Mouse (Mus musculus) layer of hippocampus, adult 8-10 months (tissue): Measurements from ENCODE around the gene Agtr1a. TPM values are rescaled to one million over a fixed set of nuclear protein-coding genes. Genes with fewer than 3 reads are reported as not detected.

Experiments
- DNase-seq, 2 experiments: peaks; one replicate each; pipeline ENCODE4 v3.0.0; 2022; ENCODE audit warnings: low spot score in 2 of 2
- total RNA-seq, 4 experiments: library from RNA; stranded (reverse); gene quantifications; 2 replicates each; pipeline ENCODE4 v1.2.4; 2022

Agtr1a gene
- total RNA-seq, 4 experiments from 2014 or later = 1.1 to 2.6 (median 1.6) TPM

- no peak for DNase-seq
Observed at GRCm38 (mm10) chr13:30362048-30362447, 25.8 kb downstream of the Agtr1a start.

DNA sequence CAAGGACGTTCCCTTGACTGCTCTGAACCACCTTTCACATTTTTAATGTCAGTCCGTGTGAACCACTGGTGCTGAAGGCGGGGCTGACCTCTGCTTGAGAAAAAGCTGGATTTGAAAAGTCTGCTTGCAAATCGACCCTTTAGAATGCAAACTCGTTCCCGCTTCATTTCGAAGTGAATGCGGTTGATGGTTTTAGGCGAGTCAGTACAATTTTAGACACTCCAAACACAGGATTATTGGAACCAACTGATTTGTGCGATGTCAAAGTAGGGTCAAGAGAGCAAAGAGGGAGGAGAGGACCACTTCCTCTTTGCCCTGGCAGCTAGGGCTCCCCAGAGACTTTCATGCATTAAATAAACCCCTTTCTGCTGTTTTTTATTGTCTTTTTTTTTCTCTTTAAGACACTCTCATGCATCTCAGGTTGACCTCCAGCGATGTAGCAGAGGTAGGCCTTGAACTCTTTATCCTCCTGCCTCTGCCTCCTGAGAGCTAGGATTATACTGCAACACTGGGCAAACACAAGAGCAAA lies 27.9 kb downstream of the Agtr1a start:
- no peak for DNase-seq

- no peak for DNase-seq
Observed at GRCm38 (mm10) chr13:30364780-30365179, 28.5 kb downstream of the Agtr1a start.

GRCm38 (mm10) chr13:30365378-30365777 lies 29.1 kb downstream of the Agtr1a start:
- no peak for DNase-seq

DNA sequence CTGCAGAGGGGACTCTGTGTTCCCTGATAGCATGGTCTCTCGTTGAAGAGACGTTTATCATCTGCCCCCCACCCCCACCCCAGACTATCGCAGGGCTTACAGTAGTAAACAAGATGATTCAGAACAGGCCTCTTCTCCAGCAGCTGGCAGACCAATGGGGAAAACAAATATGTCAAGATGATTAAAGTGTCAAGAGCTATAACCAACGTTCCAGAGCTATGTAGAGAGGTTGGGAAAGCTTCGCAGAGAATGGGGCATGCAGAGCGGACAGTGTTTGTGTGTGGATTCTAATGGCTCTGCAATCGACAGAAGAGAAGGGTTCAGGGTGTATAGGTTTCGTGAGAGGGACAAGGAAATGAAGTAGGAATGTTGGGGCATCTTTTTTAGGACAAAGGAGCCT lies 31.9 kb downstream of the Agtr1a start:
- DNase-seq = no peak

GRCm38 (mm10) chr13:30368746-30369145 lies 32.5 kb downstream of the Agtr1a start:
- DNase-seq = no peak

DNA sequence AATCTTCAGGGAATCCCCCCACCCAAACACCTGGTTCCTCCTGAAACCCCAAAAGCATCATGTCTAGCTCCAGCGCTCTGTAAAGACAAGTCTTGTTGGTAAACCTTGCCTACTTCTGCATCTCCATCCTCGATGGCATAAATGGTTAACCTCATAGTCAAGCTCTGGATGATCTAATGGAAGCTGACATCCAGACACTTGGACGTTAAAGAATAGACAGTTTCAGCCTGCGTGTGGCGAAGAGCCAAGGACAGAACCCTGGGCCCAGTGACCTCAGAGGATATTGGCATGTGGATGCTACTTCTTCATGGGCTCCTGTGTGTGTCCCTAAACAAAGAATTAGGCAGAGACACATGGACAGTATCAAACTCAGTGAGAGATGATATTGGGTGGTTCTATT lies 42.6 kb downstream of the Agtr1a start:
- DNase-seq = no peak

- no peak for DNase-seq
Observed at GRCm38 (mm10) chr13:30385183-30385582, 48.9 kb downstream of the Agtr1a start.

- DNase-seq = no peak
Observed at GRCm38 (mm10) chr13:30394123-30394522, 57.9 kb downstream of the Agtr1a start.

DNA sequence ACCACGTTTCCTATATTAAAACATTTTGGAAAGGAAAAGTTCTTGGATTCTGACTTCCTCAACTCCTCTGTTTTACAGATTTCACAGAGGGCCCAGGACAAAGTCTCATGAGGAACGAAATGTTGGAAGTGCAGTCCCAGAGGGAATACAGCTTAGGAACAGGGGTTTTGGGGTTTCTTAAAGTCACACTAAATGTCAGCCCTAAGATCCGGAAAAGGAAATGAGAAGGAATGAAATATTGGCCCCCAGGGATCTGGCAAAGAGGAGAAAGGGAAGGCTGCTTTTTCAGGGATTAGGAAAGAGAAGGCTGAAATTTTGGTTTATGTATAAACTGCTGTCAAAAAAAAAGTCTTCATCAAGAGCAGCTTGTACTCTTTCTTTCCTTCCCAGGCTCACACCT lies 60.2 kb downstream of the Agtr1a start:
- DNase-seq = no peak

DNA sequence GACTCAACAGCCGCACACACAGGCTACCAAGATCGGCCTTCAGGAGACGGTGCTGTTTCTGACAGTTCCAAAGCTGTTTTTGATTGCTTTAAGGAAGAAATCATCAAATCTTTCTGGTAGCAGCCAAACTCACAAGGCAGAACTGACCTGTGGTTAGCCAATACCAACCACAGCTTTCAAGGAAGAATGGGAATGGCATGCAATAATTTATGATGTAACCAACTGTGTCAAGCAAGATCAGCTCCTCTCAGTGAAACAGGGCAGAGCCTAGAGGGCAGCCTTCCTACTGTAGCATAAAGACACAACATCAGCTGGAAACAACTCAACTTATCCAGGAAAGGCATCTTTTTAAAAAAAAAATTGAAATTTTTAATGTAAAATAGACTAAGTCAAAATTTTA lies 62.6 kb downstream of the Agtr1a start:
- no peak for DNase-seq

DNA sequence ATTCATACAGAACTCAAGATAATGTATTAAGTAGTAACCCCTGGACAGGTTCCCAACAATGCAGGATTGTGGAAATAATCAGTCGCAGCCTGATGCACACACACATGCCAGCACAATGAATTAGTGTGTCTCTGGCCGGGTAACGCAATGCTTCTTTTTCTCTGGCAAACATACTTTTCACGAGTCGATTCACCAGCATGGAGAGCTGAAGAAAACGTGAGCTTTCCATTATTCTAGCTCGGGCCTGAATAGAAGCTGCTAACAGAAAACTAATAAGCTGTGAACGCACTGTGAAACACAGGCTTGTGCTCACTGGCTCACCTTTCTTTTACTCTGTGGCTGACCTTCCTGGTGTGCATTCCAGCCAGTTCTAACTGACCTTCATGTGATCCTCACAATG lies 64.4 kb downstream of the Agtr1a start:
- no peak for DNase-seq

- no peak for DNase-seq
Observed at GRCm38 (mm10) chr13:30403874-30404273, 67.6 kb downstream of the Agtr1a start.

DNA sequence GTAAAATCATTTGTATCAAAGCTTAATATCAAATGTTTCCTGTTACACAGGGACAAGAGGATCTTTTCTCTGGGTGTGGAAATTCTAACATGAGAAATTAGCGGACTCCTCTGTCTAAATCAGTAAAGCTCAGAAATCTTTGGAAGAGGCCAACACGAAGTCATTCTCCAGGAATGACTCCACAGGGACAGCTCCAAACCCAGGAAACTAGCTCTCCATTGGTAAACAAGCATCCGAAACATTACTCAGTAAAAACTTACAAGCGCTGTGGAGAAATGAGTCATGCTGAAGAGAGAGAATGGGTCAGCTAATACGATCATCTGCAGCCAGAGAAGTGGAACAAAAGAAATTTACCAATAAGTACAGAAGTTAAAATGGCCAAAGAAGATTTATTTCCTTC lies 82.4 kb downstream of the Agtr1a start:
- DNase-seq = no peak

- DNase-seq = no peak
Observed at GRCm38 (mm10) chr13:30427008-30427407, 90.8 kb downstream of the Agtr1a start.

DNA sequence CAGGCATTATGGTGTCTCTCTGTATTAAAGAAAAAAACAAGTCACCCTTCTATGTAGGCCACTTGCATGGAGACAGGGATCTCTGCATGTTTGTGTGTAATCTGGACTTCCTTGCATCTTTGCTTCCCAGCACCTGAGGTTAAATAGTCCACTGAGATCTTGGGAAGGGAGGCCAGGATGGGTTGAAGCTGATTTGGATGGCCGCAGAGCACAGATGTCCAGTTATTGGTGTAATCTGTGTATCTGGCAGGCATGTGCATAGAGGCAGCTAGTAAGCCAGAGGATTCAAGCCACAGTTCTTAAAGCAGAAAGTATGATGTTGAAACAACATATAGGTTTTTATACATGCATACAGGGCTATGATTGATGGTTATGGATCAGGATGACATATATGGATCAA lies 91.2 kb downstream of the Agtr1a start:
- no peak for DNase-seq

Other genes starting within 250 kb of the Agtr1a start
- gene Mboat1, start 200.0 kb upstream of the Agtr1a start, total RNA-seq = 1 to 10 TPM; 1.5 to 2.9 (median 2.6) TPM
- gene Uqcrfs1, start 208.9 kb downstream of the Agtr1a start, total RNA-seq = 100 to 1,000 TPM; 133 to 144 (median 138) TPM